Mouse (Mus musculus) inflammation-experienced regulatory T-cells, adult 16 weeks (primary cell): Measurements from ENCODE around the gene B230118H07Rik. TPM values are rescaled to one million over a fixed set of nuclear protein-coding genes. Genes with fewer than 3 reads are reported as not detected.

Experiments used
- polyA plus RNA-seq: library from polyadenylated mRNA; unstranded; fragments of 100-300 nt; shearing (Covaris generic); gene quantifications from one replicate; pipeline ENCODE4 v1.2.1, GENCODE M21; 2017

Gene B230118H07Rik
- 1.5 TPM for polyA plus RNA-seq

DNA sequence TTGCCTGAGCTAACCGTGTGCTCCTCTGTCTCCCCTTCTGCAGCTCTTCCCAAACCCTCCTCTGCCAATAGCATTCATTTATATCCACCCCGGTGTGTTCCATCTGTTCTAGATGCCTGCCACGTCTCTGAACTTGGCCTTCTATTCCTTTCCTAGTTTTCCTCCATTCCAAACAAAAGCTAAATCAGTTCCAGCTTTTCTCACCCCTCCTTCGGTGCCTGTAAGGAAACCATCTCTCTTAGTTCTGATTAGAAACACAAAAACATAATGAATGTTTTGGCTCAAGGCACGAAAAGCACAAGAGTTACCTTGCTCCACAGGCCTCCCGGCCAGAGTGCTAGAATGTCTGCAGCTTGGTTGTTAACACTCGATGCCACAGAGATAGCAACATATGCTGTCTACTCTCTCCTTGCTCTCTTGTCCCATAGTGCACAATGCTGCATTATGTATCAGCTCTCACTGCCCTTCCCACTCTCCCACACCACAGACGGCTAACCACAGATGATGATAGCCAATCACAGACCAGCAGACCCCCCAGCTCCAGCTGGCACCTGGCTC, at the start of gene B230118H07Rik, which contains the start of gene Rag1:
Gene B230118H07Rik (minus strand): TSS at position 419 of the 558 bp plus-strand sequence.
Gene Rag1 (minus strand): TSS at position 388 of the 558 bp plus-strand sequence.

GRCm38 (mm10) chr2:101678236-101679021, 29.1 kb upstream of the B230118H07Rik start, which contains the start of gene Traf6:
TSS of gene Traf6 (plus strand) at chr2:101678429.

GRCm38 (mm10) chr2:101624526-101624925, 24.8 kb downstream of the B230118H07Rik start, which contains the start of gene Rag2:
TSS of gene Rag2 (plus strand) at chr2:101624718.

Other genes with a start within 250 kb of the B230118H07Rik start
- not detected for gene Rag2, start 24.8 kb downstream of the B230118H07Rik start, polyA plus RNA-seq
- not detected for gene Rag1, start within 50 bp of the B230118H07Rik start, polyA plus RNA-seq
- gene Traf6, start 28.9 kb upstream of the B230118H07Rik start, polyA plus RNA-seq: 31.5 TPM
- 1.9 TPM for gene Prr5l, start 233.5 kb upstream of the B230118H07Rik start, polyA plus RNA-seq
- 25.7 TPM for gene Commd9, start 236.7 kb upstream of the B230118H07Rik start, polyA plus RNA-seq